Mouse (Mus musculus) liver, postnatal 0 days (tissue): Measurements from ENCODE around the gene Psmd14. TPM values are rescaled to one million over a fixed set of nuclear protein-coding genes. Genes with fewer than 3 reads are reported as not detected.
A peak's percentile ranks its signal among the peaks of the same experiment; 100 is the strongest.

Source experiments
- ATAC-seq: fragments of 200-750 bp; cut with Nextera tagmentation; 2 replicates; pipeline ENCODE4 v1.8.0; 2017; ENCODE audit warnings: mild to moderate bottlenecking, moderate library complexity
- DNase-seq: peaks from one replicate; pipeline ENCODE4 v3.0.0-alpha.2; 2016
- H3K27ac ChIP-seq: fragments of 300-500 bp; sonication (generic); 2 replicates; pipeline ENCODE4 v1.5.1; 2014; ENCODE audit warnings: antibody characterized with exemption, moderate library complexity, mild to moderate bottlenecking, low read depth
- H3K27me3 ChIP-seq: fragments of 300-500 bp; sonication (generic); 2 replicates; pipeline ENCODE4 v1.6.1; 2014; ENCODE audit warnings: low read length, control low read depth, mixed read lengths; ENCODE audit not compliant: insufficient read depth
- H3K36me3 ChIP-seq: fragments of 300-500 bp; sonication (generic); replicated peaks from 2 replicates; pipeline ENCODE4 v1.6.1; 2014; ENCODE audit warnings: mild to moderate bottlenecking, control low read depth, low read length, moderate library complexity, mixed read lengths; ENCODE audit not compliant: insufficient read depth
- H3K4me1 ChIP-seq: fragments of 300-500 bp; sonication (generic); 2 replicates; pipeline ENCODE4 v1.6.1; 2014; ENCODE audit warnings: antibody characterized with exemption, mild to moderate bottlenecking, control low read depth; ENCODE audit not compliant: insufficient read depth
- H3K4me2 ChIP-seq: fragments of 300-500 bp; sonication (generic); 2 replicates; pipeline ENCODE4 v1.6.1; 2014; ENCODE audit warnings: low read depth, mild to moderate bottlenecking, low read length, moderate library complexity, mixed read lengths
- H3K4me3 ChIP-seq: fragments of 300-500 bp; sonication (generic); 2 replicates; pipeline ENCODE4 v1.5.1; 2014; ENCODE audit warnings: low read depth, low read length
- H3K9ac ChIP-seq: fragments of 300-500 bp; sonication (generic); replicated peaks from 2 replicates; pipeline ENCODE4 v1.6.1; 2014; ENCODE audit warnings: mild to moderate bottlenecking, moderate library complexity
- H3K9me3 ChIP-seq: fragments of 300-500 bp; sonication (generic); 2 replicates; pipeline ENCODE4 v1.6.1; 2016; ENCODE audit warnings: mild to moderate bottlenecking, control low read depth, low read length, mixed read lengths
- CTCF ChIP-seq: sonication (generic); IDR thresholded peaks from 2 replicates; pipeline ENCODE4 v1.5.1; 2016; ENCODE audit warnings: antibody characterized with exemption, low read depth
- EP300 ChIP-seq: IDR thresholded peaks from 2 replicates; pipeline ENCODE4 v1.6.1; 2016; ENCODE audit warnings: antibody characterized with exemption, low read depth, mild to moderate bottlenecking
- WGBS: fragments of 180-500 bp; shearing (Covaris S2); extraction: QIAGEN DNeasy Blood & Tissue Kit; methylation state at CpG from one replicate; pipeline ENCODE4 v1.1.7; 2014; ENCODE audit not compliant: insufficient replicate concordance; 5-methylcytosine and 5-hydroxymethylcytosine counted together
- polyA plus RNA-seq: library from polyadenylated mRNA; unstranded; fragments of >200 nt; fragmentation: Nextera tagmentation; extraction: Ambion mirVana; gene quantifications from 2 replicates; pipeline ENCODE4 v1.2.1, GENCODE M21; 2015

Gene Psmd14
- polyA plus RNA-seq, 1 experiment from 2014 or later: 83.4 TPM

DNA sequence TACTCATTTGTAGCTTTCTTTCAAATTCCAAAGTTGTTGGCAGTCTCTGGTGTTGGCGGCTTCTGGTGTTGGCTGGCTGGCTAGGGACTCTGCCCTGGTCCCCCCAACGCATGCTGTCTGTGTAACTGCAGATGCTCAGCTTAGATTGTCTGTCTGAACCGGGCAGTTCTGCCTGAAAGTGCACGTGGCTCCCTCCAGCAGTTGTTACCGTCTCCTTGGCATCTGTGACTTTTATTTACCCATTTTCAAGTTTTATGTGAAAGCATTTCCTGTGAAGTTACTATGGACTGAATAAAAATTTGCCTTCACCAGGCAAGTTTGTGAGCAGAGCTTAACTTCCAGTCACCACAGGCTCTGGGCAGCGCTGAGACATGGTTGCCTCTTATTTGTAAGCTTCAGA lies 97.3 kb downstream of the Psmd14 start:
- Histone ChIP-seq H3K4me1 (peaks cover 14% of the 10 kb centered on the region; the same call in 1 of the 2 replicates), H3K9ac (no peak overlapping the region), H3K27ac (no peak overlapping the region), H3K9me3 (no peaks in the 10 kb centered on the region), H3K4me2 (no peak overlapping the region), H3K27me3 (peaks cover 98% of the 10 kb centered on the region), H3K36me3 (no peaks in the 10 kb centered on the region), H3K4me3 (no peak overlapping the region)
- 4% methylated on average over 6 of the region's 6 CpGs for WGBS
- TF ChIP-seq EP300: no peak
- TF ChIP-seq CTCF: no peak
- no peak for DNase-seq
- ATAC-seq: no peak

GRCm38 (mm10) chr2:61809381-61809780 lies 97.9 kb downstream of the Psmd14 start:
- no peak overlapping the region for H3K4me3 ChIP-seq
- ATAC-seq (no peak), DNase-seq (no peak)
- H3K9me3 ChIP-seq: no peaks in the 10 kb centered on the region
- WGBS: 5% methylated on average over 1 of the region's 1 CpGs
- no peak for TF ChIP-seq EP300
- TF ChIP-seq CTCF: no peak
- H3K4me2 ChIP-seq: no peak overlapping the region
- peaks cover 14% of the 10 kb centered on the region; the same call in 1 of the 2 replicates for H3K4me1 ChIP-seq
- H3K27ac ChIP-seq: no peak overlapping the region
- H3K36me3 ChIP-seq: no peaks in the 10 kb centered on the region
- H3K9ac ChIP-seq: no peak overlapping the region
- peaks cover 98% of the 10 kb centered on the region for H3K27me3 ChIP-seq

GRCm38 (mm10) chr2:61810751-61811150 lies 99.3 kb downstream of the Psmd14 start:
- no peak for TF ChIP-seq CTCF
- no peak for TF ChIP-seq EP300
- DNase-seq: no peak
- Histone ChIP-seq H3K27ac (no peak overlapping the region), H3K36me3 (no peaks in the 10 kb centered on the region), H3K4me3 (no peak overlapping the region), H3K9me3 (no peaks in the 10 kb centered on the region), H3K4me1 (peaks cover 18% of the 10 kb centered on the region), H3K27me3 (peaks cover 96% of the 10 kb centered on the region), H3K9ac (no peak overlapping the region), H3K4me2 (no peak overlapping the region)
- ATAC-seq: no peak
- 35% methylated on average over 4 of the region's 4 CpGs for WGBS

- no peak overlapping the region for H3K9ac ChIP-seq
- ATAC-seq: no peak
- no peaks in the 10 kb centered on the region for H3K9me3 ChIP-seq
- H3K4me2 ChIP-seq: no peak overlapping the region
- peaks cover 96% of the 10 kb centered on the region for H3K27me3 ChIP-seq
- no peaks in the 10 kb centered on the region for H3K36me3 ChIP-seq
- TF ChIP-seq CTCF (no peak), EP300 (no peak)
- 17% methylated on average over 8 of the region's 8 CpGs for WGBS
- peaks cover 19% of the 10 kb centered on the region for H3K4me1 ChIP-seq
- H3K4me3 ChIP-seq: peak overlapping the region; percentile 44
- DNase-seq: no peak
- H3K27ac ChIP-seq: no peak overlapping the region
These were observed 99.6 kb downstream of the Psmd14 start for GRCm38 (mm10) chr2:61811163-61811506.

DNA sequence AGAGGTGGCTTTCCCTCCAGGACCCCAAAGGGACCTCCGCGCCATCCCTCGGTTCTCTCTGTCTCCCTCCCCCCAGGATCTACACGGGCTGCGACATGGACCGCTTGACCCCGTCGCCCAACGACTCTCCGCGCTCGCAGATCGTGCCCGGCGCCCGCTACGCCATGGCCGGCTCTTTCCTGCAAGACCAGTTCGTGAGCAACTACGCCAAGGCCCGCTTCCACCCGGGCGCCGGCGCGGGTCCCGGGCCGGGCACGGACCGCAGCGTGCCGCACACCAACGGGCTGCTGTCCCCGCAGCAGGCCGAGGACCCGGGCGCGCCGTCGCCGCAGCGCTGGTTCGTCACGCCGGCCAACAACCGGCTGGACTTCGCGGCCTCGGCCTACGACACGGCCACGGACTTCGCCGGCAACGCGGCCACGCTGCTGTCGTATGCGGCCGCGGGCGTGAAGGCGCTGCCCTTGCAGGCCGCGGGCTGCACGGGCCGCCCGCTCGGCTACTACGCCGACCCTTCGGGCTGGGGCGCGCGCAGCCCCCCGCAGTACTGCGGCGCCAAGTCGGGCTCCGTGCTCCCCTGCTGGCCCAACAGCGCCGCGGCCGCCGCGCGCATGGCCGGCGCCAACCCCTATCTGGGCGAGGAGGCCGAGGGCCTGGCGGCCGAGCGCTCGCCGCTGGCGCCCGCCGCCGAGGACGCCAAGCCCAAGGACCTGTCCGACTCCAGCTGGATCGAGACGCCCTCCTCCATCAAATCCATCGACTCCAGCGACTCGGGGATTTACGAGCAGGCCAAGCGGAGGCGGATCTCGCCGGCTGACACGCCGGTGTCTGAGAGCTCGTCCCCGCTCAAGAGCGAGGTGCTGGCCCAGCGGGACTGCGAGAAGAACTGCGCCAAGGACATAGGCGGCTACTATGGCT lies 100.3 kb downstream of the Psmd14 start:
- no peaks in the 10 kb centered on the region for H3K36me3 ChIP-seq
- peak overlapping the region; percentile 44 for H3K4me3 ChIP-seq
- H3K27ac ChIP-seq: no peak overlapping the region
- ATAC-seq (peak; percentile 65), DNase-seq (peak; percentile 41)
- H3K4me2 ChIP-seq: peak overlapping the region; percentile 71
- H3K27me3 ChIP-seq: peaks cover 97% of the 10 kb centered on the region
- TF ChIP-seq CTCF (no peak), EP300 (no peak)
- H3K9me3 ChIP-seq: no peaks in the 10 kb centered on the region
- H3K9ac ChIP-seq: peak overlapping the region; percentile 16; the same call in 1 of the 2 replicates
- WGBS: 1% methylated on average over 99 of the region's 121 CpGs
- peaks cover 19% of the 10 kb centered on the region for H3K4me1 ChIP-seq

DNA sequence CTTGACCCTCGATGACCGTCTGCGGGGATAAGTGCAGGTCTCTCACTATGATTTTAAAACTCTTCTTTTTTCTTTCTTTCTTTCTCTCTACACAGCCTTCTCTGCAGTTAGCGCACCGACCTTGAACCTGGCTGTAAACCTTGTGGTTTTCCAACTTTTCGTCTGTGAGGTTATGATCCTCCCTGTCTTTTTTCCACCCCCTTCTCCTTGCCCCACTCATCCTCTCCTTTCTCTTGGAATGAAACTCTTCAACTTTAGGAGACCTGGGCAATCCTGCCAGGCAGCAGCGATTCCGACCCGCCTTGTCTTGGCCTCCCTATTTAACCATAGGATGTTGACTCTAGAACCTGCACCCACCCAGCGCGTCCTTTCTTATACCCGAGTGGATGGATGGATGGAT lies 101.0 kb downstream of the Psmd14 start:
- DNase-seq (no peak), ATAC-seq (no peak)
- peak overlapping the region; percentile 44 for H3K4me3 ChIP-seq
- H3K4me1 ChIP-seq: peaks cover 19% of the 10 kb centered on the region
- H3K9me3 ChIP-seq: no peaks in the 10 kb centered on the region
- peaks cover 93% of the 10 kb centered on the region for H3K27me3 ChIP-seq
- H3K4me2 ChIP-seq: peak overlapping the region; percentile 71
- no peak for TF ChIP-seq EP300
- TF ChIP-seq CTCF: no peak
- H3K36me3 ChIP-seq: no peaks in the 10 kb centered on the region
- 3% methylated on average over 12 of the region's 12 CpGs for WGBS
- no peak overlapping the region for H3K27ac ChIP-seq
- H3K9ac ChIP-seq: no peak overlapping the region
